Mouse (Mus musculus): ENCODE measurements around the gene Ctnnal1.

Ctnnal1 gene

DNA sequence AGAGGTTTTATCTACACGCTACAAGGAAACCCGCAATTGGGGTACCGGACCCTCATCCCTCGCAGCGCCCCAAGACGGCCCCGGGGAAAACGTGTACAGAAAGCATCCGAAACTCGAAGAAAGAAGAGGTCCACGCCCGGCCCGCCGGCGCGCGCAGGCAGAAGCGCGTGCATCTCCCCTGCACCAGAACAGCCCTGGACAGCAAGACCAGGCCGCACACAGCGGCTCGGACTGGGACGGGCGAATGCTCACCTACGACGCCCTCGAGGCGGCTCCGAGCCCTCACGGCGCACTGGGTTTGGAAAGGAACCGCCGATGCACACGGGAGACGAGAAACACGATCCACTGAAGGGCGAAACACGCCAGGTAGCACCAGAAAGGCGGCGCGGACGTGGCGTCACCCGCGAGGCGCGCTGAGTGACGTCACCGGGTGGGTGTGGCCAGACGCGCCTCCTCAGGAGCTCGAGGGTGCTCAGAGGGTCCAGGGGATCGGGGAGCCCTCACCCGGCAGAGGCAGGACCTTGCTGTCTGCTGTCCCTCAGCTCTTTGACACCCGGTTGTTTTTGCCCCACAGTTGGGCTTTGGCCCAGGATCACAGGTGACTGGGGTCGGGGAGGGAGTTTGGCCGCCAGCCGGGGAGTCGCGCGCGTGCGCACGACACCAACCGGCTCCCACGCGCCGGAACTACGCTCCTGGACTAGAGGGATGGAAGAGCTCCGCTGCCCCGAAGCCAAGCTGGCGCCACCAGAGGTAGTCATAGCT lies 62.9 kb downstream of the Ctnnal1 start, which contains the start of the genes Elp1 and Fam206a:
TSS of gene Elp1 (minus strand) at position 425 of the 762 bp plus-strand sequence.
TSS of gene Fam206a (plus strand) at position 439 of the 762 bp plus-strand sequence.
- DNase-seq: peak; percentile 99 to 100

- peak; percentile 2 to 7 for DNase-seq
Observed at GRCm38 (mm10) chr4:56791373-56791772, 73.6 kb downstream of the Ctnnal1 start.

GRCm38 (mm10) chr4:56771065-56771464 lies 93.9 kb downstream of the Ctnnal1 start:
- DNase-seq: no peak

DNA sequence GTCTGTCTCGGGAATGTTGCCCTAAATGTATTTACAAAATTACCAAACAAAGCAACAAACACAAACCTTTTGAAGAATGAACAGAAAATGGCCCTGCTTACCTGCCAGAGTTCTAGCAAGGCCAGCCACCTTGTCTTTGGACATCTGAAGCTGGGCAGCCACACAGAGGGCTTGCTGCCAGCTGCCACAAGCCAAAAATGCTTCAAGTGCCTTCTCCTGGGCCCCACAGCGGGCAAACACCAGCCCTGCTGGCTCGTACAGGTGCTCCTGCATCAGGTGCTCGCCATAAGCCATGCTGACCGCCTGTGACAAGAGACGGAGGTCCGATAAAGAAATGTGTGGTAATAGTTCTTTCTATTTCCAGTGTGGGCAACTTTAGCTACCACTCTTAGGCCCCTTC lies 96.1 kb downstream of the Ctnnal1 start:
- no peak for DNase-seq

GRCm38 (mm10) chr4:56767861-56768284 lies 97.1 kb downstream of the Ctnnal1 start:
- DNase-seq: no peak
